Mouse (Mus musculus): Measurements from ENCODE around the gene Strip2.

Gene Strip2

GRCm38 (mm10) chr6:29916530-29917382 lies at the start of gene Strip2:
Gene Strip2, plus strand, starts transcription at chr6:29917012.
- peak; percentile 91 to 93 for DNase-seq

- no peak for DNase-seq
Measured at GRCm38 (mm10) chr6:29868341-29868895, 48.4 kb upstream of the Strip2 start.

GRCm38 (mm10) chr6:29873654-29874053 lies 43.2 kb upstream of the Strip2 start:
- DNase-seq: no peak

- no peak for DNase-seq
Measured at GRCm38 (mm10) chr6:29875576-29875975, 41.2 kb upstream of the Strip2 start.

GRCm38 (mm10) chr6:29876782-29877181 lies 40.0 kb upstream of the Strip2 start:
- DNase-seq: no peak

- DNase-seq: no peak
Measured at GRCm38 (mm10) chr6:29879579-29879978, 37.2 kb upstream of the Strip2 start.

- DNase-seq: no peak
Measured at GRCm38 (mm10) chr6:29880796-29881195, 36.0 kb upstream of the Strip2 start.

GRCm38 (mm10) chr6:29881936-29882335 lies 34.9 kb upstream of the Strip2 start:
- no peak for DNase-seq

- no peak for DNase-seq
Measured at GRCm38 (mm10) chr6:29882870-29883269, 33.9 kb upstream of the Strip2 start.

GRCm38 (mm10) chr6:29891151-29891550 lies 25.7 kb upstream of the Strip2 start:
- DNase-seq: peak in 1 of 2 experiments; percentile 23

- no peak for DNase-seq
Measured at GRCm38 (mm10) chr6:29896976-29897375, 19.8 kb upstream of the Strip2 start.

GRCm38 (mm10) chr6:29901450-29901849 lies 15.4 kb upstream of the Strip2 start:
- no peak for DNase-seq

GRCm38 (mm10) chr6:29902256-29902655 lies 14.6 kb upstream of the Strip2 start:
- DNase-seq: no peak

- no peak for DNase-seq
Measured at GRCm38 (mm10) chr6:29903343-29903914, 13.4 kb upstream of the Strip2 start.

- DNase-seq: no peak
Measured at GRCm38 (mm10) chr6:29904281-29904680, 12.5 kb upstream of the Strip2 start.

GRCm38 (mm10) chr6:29910631-29911030 lies 6.2 kb upstream of the Strip2 start:
- no peak for DNase-seq

- DNase-seq: no peak
Measured at GRCm38 (mm10) chr6:29913673-29914072, 3.1 kb upstream of the Strip2 start.

GRCm38 (mm10) chr6:29914136-29914535 lies 2.7 kb upstream of the Strip2 start:
- no peak for DNase-seq

- no peak for DNase-seq
Measured at GRCm38 (mm10) chr6:29915836-29916235, 976 bp upstream of the Strip2 start.

- DNase-seq: peak in 1 of 2 experiments; percentile 26
Measured at GRCm38 (mm10) chr6:29917383-29917720, 540 bp downstream of the Strip2 start.

- no peak for DNase-seq
Measured at GRCm38 (mm10) chr6:29917947-29918346, 1.1 kb downstream of the Strip2 start.

- DNase-seq: no peak
Measured at GRCm38 (mm10) chr6:29923501-29923900, 6.7 kb downstream of the Strip2 start.

- no peak for DNase-seq
Measured at GRCm38 (mm10) chr6:29925594-29926219, 8.9 kb downstream of the Strip2 start.

GRCm38 (mm10) chr6:29930087-29930486 lies 13.3 kb downstream of the Strip2 start:
- no peak for DNase-seq
